Mouse (Mus musculus) stomach, embryonic 16.5 days (tissue): ENCODE results near the gene Zfp523. TPM values are rescaled to one million over a fixed set of nuclear protein-coding genes. Genes with fewer than 3 reads are reported as not detected.
A peak's percentile ranks its signal among the peaks of the same experiment; 100 is the strongest.

Source experiments
- ATAC-seq: fragments of 200-750 bp; cut with Nextera tagmentation; 2 replicates; pipeline ENCODE4 v1.8.0; 2017; ENCODE audit warnings: moderate number of reproducible peaks, moderate TSS enrichment; ENCODE audit not compliant: insufficient read depth, low FRiP score
- H3K27ac ChIP-seq: fragments of 300-500 bp; sonication (generic); 2 replicates; pipeline ENCODE4 v1.5.1; 2014; ENCODE audit warnings: low read length
- H3K27me3 ChIP-seq: fragments of 300-500 bp; sonication (generic); 2 replicates; pipeline ENCODE4 v1.6.1; 2014; ENCODE audit warnings: low read length, control low read depth, mixed read lengths; ENCODE audit not compliant: control insufficient read depth, insufficient read depth
- H3K36me3 ChIP-seq: fragments of 300-500 bp; sonication (generic); 2 replicates; pipeline ENCODE4 v1.6.1; 2014; ENCODE audit warnings: low read length; ENCODE audit not compliant: control insufficient read depth, insufficient read depth
- H3K4me1 ChIP-seq: fragments of 300-500 bp; sonication (generic); 2 replicates; pipeline ENCODE4 v1.6.1; 2014; ENCODE audit warnings: low read length, control low read depth, mixed read lengths; ENCODE audit not compliant: control insufficient read depth, insufficient read depth
- H3K4me2 ChIP-seq: fragments of 300-500 bp; sonication (generic); 2 replicates; pipeline ENCODE4 v1.6.1; 2014; ENCODE audit warnings: low read depth, low read length, mixed read lengths
- H3K4me3 ChIP-seq: fragments of 300-500 bp; sonication (generic); replicated peaks from 2 replicates; pipeline ENCODE4 v1.5.1; 2014; ENCODE audit warnings: mild to moderate bottlenecking, low read length
- H3K9ac ChIP-seq: fragments of 300-500 bp; sonication (generic); 2 replicates; pipeline ENCODE4 v1.6.1; 2014; ENCODE audit warnings: low read length
- H3K9me3 ChIP-seq: fragments of 300-500 bp; sonication (generic); replicated peaks from 2 replicates; pipeline ENCODE4 v1.6.1; 2016; ENCODE audit warnings: low read length, control low read depth; ENCODE audit not compliant: control insufficient read depth
- WGBS: fragments of 180-500 bp; shearing (Covaris S2); extraction: QIAGEN DNeasy Blood & Tissue Kit; methylation state at CpG from one replicate; pipeline ENCODE4 v1.1.7; 2014; 5-methylcytosine and 5-hydroxymethylcytosine counted together
- polyA plus RNA-seq: library from polyadenylated mRNA; unstranded; fragments of >200 nt; fragmentation: Nextera tagmentation; extraction: Ambion mirVana; gene quantifications from 2 replicates; pipeline ENCODE4 v1.2.1, GENCODE M21; 2015

Zfp523 gene
- polyA plus RNA-seq, 1 experiment from 2014 or later = 27.5 TPM

DNA sequence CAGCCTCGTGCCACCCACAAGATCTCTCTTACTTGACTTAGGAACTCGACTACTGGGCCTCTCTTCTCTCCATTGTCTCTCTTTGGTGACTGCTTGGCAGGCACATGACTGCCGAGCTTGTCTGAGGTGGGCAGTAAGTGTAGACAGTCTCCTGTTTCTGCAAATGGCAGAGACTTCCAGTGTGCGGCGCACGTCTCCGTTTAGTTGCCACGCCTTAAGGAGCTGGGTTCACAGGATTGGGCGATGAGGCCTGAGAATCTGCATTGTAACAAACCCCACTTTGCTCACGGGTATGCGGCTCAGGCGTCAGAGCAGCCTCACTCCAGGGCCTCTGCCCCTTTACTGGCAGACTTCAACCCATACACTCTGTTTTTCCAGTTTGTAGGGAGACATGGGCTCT, 26.5 kb upstream of the Zfp523 start:
- 77% methylated on average over 12 of the region's 12 CpGs for WGBS
- Histone ChIP-seq H3K4me1 (no peaks in the 10 kb centered on the region), H3K27me3 (no peaks in the 10 kb centered on the region), H3K4me2 (no peak overlapping the region), H3K9me3 (no peaks in the 10 kb centered on the region), H3K9ac (no peak overlapping the region), H3K36me3 (no peaks in the 10 kb centered on the region), H3K27ac (no peak overlapping the region), H3K4me3 (no peak overlapping the region)
- no peak for ATAC-seq

DNA sequence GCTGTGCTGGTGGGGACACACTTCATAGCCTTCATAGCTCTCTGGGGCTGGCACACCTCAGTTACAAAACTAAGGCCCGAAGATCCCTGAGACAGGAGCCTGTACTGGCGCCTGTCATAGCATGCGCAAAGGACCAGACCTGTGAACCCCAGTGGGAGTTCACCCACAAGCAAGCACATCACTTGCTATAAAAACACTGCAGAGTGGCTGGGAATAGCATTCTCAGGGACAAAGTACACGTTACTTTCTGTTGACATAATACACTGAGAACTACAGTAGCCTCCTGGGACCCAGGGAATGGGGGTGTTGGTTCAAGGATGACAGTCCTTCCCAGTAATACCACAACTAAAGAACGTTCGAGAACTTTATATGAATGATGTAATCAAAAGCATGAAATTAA, 23.8 kb upstream of the Zfp523 start:
- ATAC-seq = peak; percentile 30; the same call in 1 of the 2 replicates
- H3K4me3 ChIP-seq = no peak overlapping the region
- H3K4me1 ChIP-seq = no peaks in the 10 kb centered on the region
- 76% methylated on average over 6 of the region's 6 CpGs for WGBS
- H3K9me3 ChIP-seq = no peaks in the 10 kb centered on the region
- H3K27ac ChIP-seq = no peak overlapping the region
- no peaks in the 10 kb centered on the region for H3K27me3 ChIP-seq
- no peak overlapping the region for H3K4me2 ChIP-seq
- H3K9ac ChIP-seq = no peak overlapping the region
- H3K36me3 ChIP-seq = no peaks in the 10 kb centered on the region

- Histone ChIP-seq H3K4me1 (no peaks in the 10 kb centered on the region), H3K27me3 (no peaks in the 10 kb centered on the region), H3K9me3 (no peaks in the 10 kb centered on the region), H3K9ac (no peak overlapping the region), H3K27ac (no peak overlapping the region), H3K4me2 (no peak overlapping the region), H3K4me3 (no peak overlapping the region), H3K36me3 (no peaks in the 10 kb centered on the region)
- WGBS = 82% methylated on average over 8 of the region's 8 CpGs
- no peak for ATAC-seq
These were observed 22.0 kb upstream of the Zfp523 start for GRCm38 (mm10) chr17:28154970-28155369.

GRCm38 (mm10) chr17:28160361-28160760, 16.6 kb upstream of the Zfp523 start:
- 36% methylated on average over 10 of the region's 10 CpGs for WGBS
- H3K36me3 ChIP-seq = no peaks in the 10 kb centered on the region
- no peak for ATAC-seq
- H3K4me2 ChIP-seq = no peak overlapping the region
- no peaks in the 10 kb centered on the region for H3K27me3 ChIP-seq
- H3K9ac ChIP-seq = no peak overlapping the region
- H3K9me3 ChIP-seq = no peaks in the 10 kb centered on the region
- no peaks in the 10 kb centered on the region for H3K4me1 ChIP-seq
- H3K27ac ChIP-seq = no peak overlapping the region
- H3K4me3 ChIP-seq = no peak overlapping the region

GRCm38 (mm10) chr17:28161310-28161881, 15.5 kb upstream of the Zfp523 start:
- 35% methylated on average over 11 of the region's 11 CpGs for WGBS
- H3K27me3 ChIP-seq = no peaks in the 10 kb centered on the region
- H3K9me3 ChIP-seq = no peaks in the 10 kb centered on the region
- no peak overlapping the region for H3K27ac ChIP-seq
- H3K4me2 ChIP-seq = no peak overlapping the region
- H3K4me3 ChIP-seq = no peak overlapping the region
- no peak overlapping the region for H3K9ac ChIP-seq
- no peaks in the 10 kb centered on the region for H3K36me3 ChIP-seq
- no peak for ATAC-seq
- H3K4me1 ChIP-seq = no peaks in the 10 kb centered on the region

- Histone ChIP-seq H3K27me3 (no peaks in the 10 kb centered on the region), H3K27ac (no peak overlapping the region), H3K9ac (no peak overlapping the region), H3K36me3 (no peaks in the 10 kb centered on the region), H3K9me3 (no peaks in the 10 kb centered on the region), H3K4me3 (no peak overlapping the region), H3K4me2 (no peak overlapping the region), H3K4me1 (no peaks in the 10 kb centered on the region)
- whole genome bisulfite sequencing = 18% methylated on average over 6 of the region's 6 CpGs
- ATAC-seq = 0 out of 2 replicates have a peak, but pooled peaks have one; percentile 49
These were observed 13.3 kb upstream of the Zfp523 start for GRCm38 (mm10) chr17:28163666-28164065.

DNA sequence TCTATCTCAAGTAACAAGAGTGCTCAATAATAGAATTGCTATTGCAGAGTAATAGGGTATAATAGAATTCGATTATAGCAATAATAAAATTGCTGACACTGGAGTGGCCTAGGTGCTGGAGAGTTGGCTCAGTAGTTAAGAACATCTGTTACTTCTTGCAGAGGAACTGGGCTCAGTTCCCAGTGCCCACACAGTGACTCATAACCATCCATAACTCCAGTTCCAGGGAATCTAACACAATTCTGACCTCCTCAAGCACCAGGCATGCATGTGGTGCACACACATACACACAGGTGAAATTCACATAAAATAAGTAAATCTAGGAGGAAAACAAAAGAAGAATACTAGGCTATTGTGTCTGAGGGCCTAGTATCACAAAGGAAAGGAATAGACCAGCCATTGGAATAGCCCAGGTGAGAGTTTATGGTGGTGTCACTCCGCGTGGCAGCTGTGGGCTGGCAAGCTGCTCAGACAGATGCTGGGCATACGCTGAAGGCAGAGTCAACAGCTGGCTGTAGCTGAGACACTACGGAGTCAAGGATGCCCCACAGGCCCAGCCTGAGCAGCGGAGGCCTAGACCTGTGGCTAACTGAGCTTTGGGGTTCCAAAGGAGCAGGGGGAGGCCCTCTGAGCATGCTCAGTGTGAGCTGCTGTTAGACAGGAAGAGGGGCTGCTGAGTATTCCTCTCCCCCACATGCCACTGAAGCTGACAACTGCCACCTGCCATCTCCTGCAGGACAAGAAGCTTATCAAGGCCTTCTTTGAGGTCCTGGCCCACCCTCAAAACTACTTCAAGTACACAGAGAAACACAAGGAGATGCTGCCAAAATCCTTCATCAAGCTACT, 6.2 kb upstream of the Zfp523 start:
- 76% methylated on average over 6 of the region's 6 CpGs for WGBS
- Histone ChIP-seq H3K4me3 (no peak overlapping the region), H3K36me3 (no peaks in the 10 kb centered on the region), H3K4me1 (peaks cover 21% of the 10 kb centered on the region), H3K9ac (no peak overlapping the region), H3K27me3 (no peaks in the 10 kb centered on the region), H3K27ac (no peak overlapping the region), H3K4me2 (no peak overlapping the region), H3K9me3 (no peaks in the 10 kb centered on the region)
- no peak for ATAC-seq

GRCm38 (mm10) chr17:28172690-28173089, 4.2 kb upstream of the Zfp523 start:
- Histone ChIP-seq H3K9ac (no peak overlapping the region), H3K9me3 (no peaks in the 10 kb centered on the region), H3K27ac (no peak overlapping the region), H3K4me1 (peaks cover 27% of the 10 kb centered on the region), H3K27me3 (no peaks in the 10 kb centered on the region), H3K4me3 (no peak overlapping the region), H3K4me2 (no peak overlapping the region; the same call in 1 of the 2 replicates), H3K36me3 (no peaks in the 10 kb centered on the region)
- no peak for ATAC-seq
- 31% methylated on average over 9 of the region's 9 CpGs for WGBS

DNA sequence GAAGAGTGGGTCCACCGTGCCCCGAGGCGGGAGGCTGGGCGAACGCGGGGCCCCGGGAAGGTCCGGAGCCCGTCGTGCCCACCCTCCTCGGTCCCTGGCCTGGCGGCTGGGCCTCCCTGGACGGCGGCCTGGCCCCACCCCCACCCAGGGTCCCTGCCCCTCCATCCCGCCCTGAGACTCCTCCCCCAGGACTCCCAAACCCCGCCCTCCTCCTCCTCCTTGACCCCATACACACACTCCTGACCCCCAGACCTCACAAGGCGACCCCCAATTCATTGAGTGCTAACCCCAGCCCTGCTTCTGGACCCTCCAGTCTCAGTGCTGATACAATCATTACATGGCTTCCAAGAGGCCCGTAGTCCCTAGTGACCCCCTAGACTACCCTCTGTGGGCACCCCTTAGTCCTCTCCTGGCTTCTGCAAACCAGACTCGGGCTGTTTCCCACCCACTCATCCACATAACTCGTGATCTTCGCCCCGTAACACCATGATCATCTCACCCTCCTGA, 664 bp downstream of the Zfp523 start:
- H3K27me3 ChIP-seq = no peaks in the 10 kb centered on the region
- WGBS = 6% methylated on average over 22 of the region's 22 CpGs
- H3K9me3 ChIP-seq = no peaks in the 10 kb centered on the region
- H3K4me3 ChIP-seq = peak overlapping the region; percentile 85
- ATAC-seq = peak; percentile 82
- no peaks in the 10 kb centered on the region for H3K36me3 ChIP-seq
- peak overlapping the region; percentile 95 for H3K4me2 ChIP-seq
- peaks cover 36% of the 10 kb centered on the region for H3K4me1 ChIP-seq
- peak overlapping the region; percentile 86 for H3K27ac ChIP-seq
- H3K9ac ChIP-seq = peak overlapping the region; percentile 98
